Mouse (Mus musculus) gastrocnemius, adult 2 months (tissue): ENCODE measurements at regions not wholly inside any gene's neighbourhood (a gene's known extent, or its start where the extent isn't known, plus 50 kb on each side); places are given as distances from the start of the nearest gene placed in this dataset.
A peak's percentile ranks its signal among the peaks of the same experiment; 100 is the strongest.

Experiments
- DNase-seq: peaks from one replicate; pipeline ENCODE4 v3.0.0; 2022
- H3K27ac ChIP-seq: fragments of 200-600 bp; 2 replicates; pipeline ENCODE4 v1.8.1; 2022; ENCODE audit warnings: mild to moderate bottlenecking
- H3K4me3 ChIP-seq: fragments of 200-600 bp; 2 replicates; pipeline ENCODE4 v1.8.1; 2022; ENCODE audit warnings: mild to moderate bottlenecking, moderate library complexity
- CTCF ChIP-seq: fragments of 200-600 bp; IDR thresholded peaks from 2 replicates; pipeline ENCODE4 v1.8.1; 2022; ENCODE audit warnings: antibody characterized with exemption, mild to moderate bottlenecking, moderate library complexity
- intact Hi-C: fragments of 180-260 bp; cut with DNase I; formaldehyde crosslinking; loops from one replicate; pipeline ENCODE4 v1.15.1; 2025

- TF ChIP-seq CTCF = no peak
- Histone ChIP-seq H3K4me3 (no peak overlapping the region), H3K27ac (no peak overlapping the region)
- intact Hi-C loops = loop anchor here (5.0 kb wide), 1 partner anchor 55 kb away; no protein-coding TSS in a partner anchor
- no peak for DNase-seq
These were observed 68.4 kb upstream of the Bcl6 start for GRCm38 (mm10) chr16:24056885-24057531.

- H3K27ac ChIP-seq = no peak overlapping the region
- no peak overlapping the region for H3K4me3 ChIP-seq
- DNase-seq = no peak
- TF ChIP-seq CTCF = no peak
- intact Hi-C loops = loop anchor here (5.0 kb wide), 1 partner anchor 54 kb away; no protein-coding TSS in a partner anchor
These were observed 67.7 kb upstream of the Bcl6 start for GRCm38 (mm10) chr16:24056123-24056884.

GRCm38 (mm10) chr16:24054293-24054692 lies 65.6 kb upstream of the Bcl6 start:
- TF ChIP-seq CTCF = no peak
- no peak overlapping the region for H3K27ac ChIP-seq

GRCm38 (mm10) chr16:24053403-24053802 lies 64.8 kb upstream of the Bcl6 start:
- H3K4me3 ChIP-seq = no peak overlapping the region
- intact Hi-C loops = no loop called here
- TF ChIP-seq CTCF = no peak

More at GRCm38 (mm10) chr16:24054293-24054692, 65.6 kb upstream of the Bcl6 start:
- H3K4me3 ChIP-seq = no peak overlapping the region
- no peak for DNase-seq
- intact Hi-C loops = no loop called here

GRCm38 (mm10) chr16:24050856-24051640 lies 62.4 kb upstream of the Bcl6 start:
- intact Hi-C loops = no loop called here
- Histone ChIP-seq H3K27ac (peak overlapping the region; percentile 72), H3K4me3 (no peak overlapping the region)
- no peak for TF ChIP-seq CTCF
- no peak for DNase-seq

More at GRCm38 (mm10) chr16:24053403-24053802, 64.8 kb upstream of the Bcl6 start:
- no peak overlapping the region for H3K27ac ChIP-seq
- no peak for DNase-seq

GRCm38 (mm10) chr16:24043779-24044178 lies 55.1 kb upstream of the Bcl6 start:
- no peak overlapping the region for H3K4me3 ChIP-seq
- intact Hi-C loops = no loop called here

GRCm38 (mm10) chr16:24042977-24043376 lies 54.3 kb upstream of the Bcl6 start:
- no peak for DNase-seq
- Histone ChIP-seq H3K4me3 (no peak overlapping the region), H3K27ac (no peak overlapping the region)
- intact Hi-C loops = no loop called here
- TF ChIP-seq CTCF = no peak

More at GRCm38 (mm10) chr16:24043779-24044178, 55.1 kb upstream of the Bcl6 start:
- H3K27ac ChIP-seq = no peak overlapping the region
- DNase-seq = no peak
- TF ChIP-seq CTCF = no peak

GRCm38 (mm10) chr16:24042216-24042615 lies 53.6 kb upstream of the Bcl6 start:
- intact Hi-C loops = no loop called here
- no peak overlapping the region for H3K27ac ChIP-seq
- no peak overlapping the region for H3K4me3 ChIP-seq
- DNase-seq = no peak
- no peak for TF ChIP-seq CTCF

GRCm38 (mm10) chr16:24041403-24041802 lies 52.8 kb upstream of the Bcl6 start:
- intact Hi-C loops = no loop called here
- no peak for DNase-seq
- TF ChIP-seq CTCF = no peak
- Histone ChIP-seq H3K4me3 (no peak overlapping the region), H3K27ac (no peak overlapping the region)

- no peak overlapping the region for H3K4me3 ChIP-seq
- no peak for TF ChIP-seq CTCF
- intact Hi-C loops = no loop called here
- no peak overlapping the region for H3K27ac ChIP-seq
- DNase-seq = no peak
These were observed 51.1 kb upstream of the Bcl6 start for GRCm38 (mm10) chr16:24039765-24040164.
